Mouse (Mus musculus): ENCODE results near the gene Taok1. TPM values are rescaled to one million over a fixed set of nuclear protein-coding genes. Genes with fewer than 3 reads are reported as not detected.
A peak's percentile ranks its signal among the peaks of the same experiment; 100 is the strongest.

The Taok1 gene
- total RNA-seq, 4 experiments from 2014 or later = 99.9 to 115 (median 107) TPM

GRCm38 (mm10) chr11:77493512-77494343, 113.9 kb downstream of the Taok1 start, which contains the start of gene Git1:
Gene Git1, plus strand, starts transcription at chr11:77493562.
- DNase-seq (ENCODE audit: low spot score in 2 of 2) = no peak

GRCm38 (mm10) chr11:77492911-77493332, 114.7 kb downstream of the Taok1 start:
- DNase-seq (ENCODE audit: low spot score in 2 of 2) = peak; percentile 80 to 89

- no peak for DNase-seq (ENCODE audit: low spot score in 2 of 2)
Measured at GRCm38 (mm10) chr11:77492311-77492871, 115.2 kb downstream of the Taok1 start.

- no peak for DNase-seq (ENCODE audit: low spot score in 2 of 2)
Measured at GRCm38 (mm10) chr11:77491502-77492291, 115.9 kb downstream of the Taok1 start.

- peak; percentile 83 to 86 for DNase-seq (ENCODE audit: low spot score in 2 of 2)
Measured at GRCm38 (mm10) chr11:77491123-77491501, 116.5 kb downstream of the Taok1 start.

GRCm38 (mm10) chr11:77490451-77490850, 117.2 kb downstream of the Taok1 start:
- no peak for DNase-seq (ENCODE audit: low spot score in 2 of 2)

GRCm38 (mm10) chr11:77489591-77490235, 117.9 kb downstream of the Taok1 start, which contains the start of gene Ankrd13b:
Gene Ankrd13b, minus strand, starts transcription at chr11:77489678.
- peak in 1 of 2 experiments; percentile 77 for DNase-seq (ENCODE audit: low spot score in 2 of 2)

- DNase-seq (ENCODE audit: low spot score in 2 of 2) = no peak
Measured at GRCm38 (mm10) chr11:77488771-77489581, 118.6 kb downstream of the Taok1 start.

GRCm38 (mm10) chr11:77486798-77487197, 120.8 kb downstream of the Taok1 start:
- peak in 1 of 2 experiments; percentile 65 for DNase-seq (ENCODE audit: low spot score in 2 of 2)

GRCm38 (mm10) chr11:77485229-77485628, 122.4 kb downstream of the Taok1 start:
- DNase-seq (ENCODE audit: low spot score in 2 of 2) = no peak

GRCm38 (mm10) chr11:77483510-77484255, 123.9 kb downstream of the Taok1 start:
- no peak for DNase-seq (ENCODE audit: low spot score in 2 of 2)

GRCm38 (mm10) chr11:77483043-77483442, 124.6 kb downstream of the Taok1 start:
- DNase-seq (ENCODE audit: low spot score in 2 of 2) = no peak

Other genes starting within 250 kb of the Taok1 start
- gene Coro6, start 145.4 kb downstream of the Taok1 start, total RNA-seq (2022) = 10 to 100 TPM; 24.5 to 34.0 (median 28.6) TPM
- gene Ankrd13b, start 118.1 kb downstream of the Taok1 start, total RNA-seq (2022) = 10 to 100 TPM; 71.2 to 78.4 (median 73.7) TPM
- 100 to 1,000 TPM; 266 to 292 (median 282) TPM for gene Git1, start 114.3 kb downstream of the Taok1 start, total RNA-seq (2022)
- gene Abhd15, start 92.7 kb downstream of the Taok1 start, total RNA-seq (2022) = 1 to 10 TPM; 1.0 to 2.4 (median 1.6) TPM
- gene Trp53i13, start 91.8 kb downstream of the Taok1 start, total RNA-seq (2022) = 1 to 10 TPM; 4.9 to 9.1 (median 8.8) TPM
- gene Gm10392, start 88.6 kb downstream of the Taok1 start, total RNA-seq (2022) = under 1 TPM in 1 of 4 experiments, not detected in 3; 0.20 TPM
- 10 to 100 TPM; 72.4 to 86.8 (median 77.3) TPM for gene Nufip2, start 78.3 kb upstream of the Taok1 start, total RNA-seq (2022)
- gene Cryba1, start 117.5 kb upstream of the Taok1 start, total RNA-seq (2022) = not detected
- gene Myo18a, start 155.4 kb upstream of the Taok1 start, total RNA-seq (2022) = 100 to 1,000 TPM; 136 to 156 (median 149) TPM
- not detected for gene Gm10277, start 179.9 kb upstream of the Taok1 start, total RNA-seq (2022)

Measured in layer of hippocampus, adult 8-10 months (tissue).